Mouse (Mus musculus) bone marrow macrophage, adult 2 months (primary cell): ENCODE results near the gene Phf5a.

Source experiments
- CTCF ChIP-seq: IDR thresholded peaks from 2 replicates; pipeline ENCODE4 v1.5.1; 2012; ENCODE audit warnings: low read depth, mild to moderate bottlenecking, low read length, moderate library complexity
- POLR2A ChIP-seq: IDR thresholded peaks from 2 replicates; pipeline ENCODE4 v1.6.1; 2012; ENCODE audit warnings: mild to moderate bottlenecking, low read depth, low read length, borderline replicate concordance

GRCm38 (mm10) chr15:81834171-81834841 lies 37.4 kb downstream of the Phf5a start:
- TF ChIP-seq POLR2A (no peak), CTCF (no peak)
